Mouse (Mus musculus) lung, adult 2 months (tissue): ENCODE measurements around the gene Asb5.

Source experiments
- CTCF ChIP-seq: fragments of 200-500 bp; IDR thresholded peaks from 2 replicates; pipeline ENCODE4 v1.5.1; 2011; ENCODE audit warnings: mild to moderate bottlenecking, low read length, control low read depth; ENCODE audit not compliant: insufficient read depth
- POLR2A ChIP-seq: fragments of 200-500 bp; IDR thresholded peaks from 2 replicates; pipeline ENCODE4 v1.6.1; 2011; ENCODE audit warnings: low read depth, mild to moderate bottlenecking, control low read depth, low read length, borderline replicate concordance; ENCODE audit errors: extremely low read depth

DNA sequence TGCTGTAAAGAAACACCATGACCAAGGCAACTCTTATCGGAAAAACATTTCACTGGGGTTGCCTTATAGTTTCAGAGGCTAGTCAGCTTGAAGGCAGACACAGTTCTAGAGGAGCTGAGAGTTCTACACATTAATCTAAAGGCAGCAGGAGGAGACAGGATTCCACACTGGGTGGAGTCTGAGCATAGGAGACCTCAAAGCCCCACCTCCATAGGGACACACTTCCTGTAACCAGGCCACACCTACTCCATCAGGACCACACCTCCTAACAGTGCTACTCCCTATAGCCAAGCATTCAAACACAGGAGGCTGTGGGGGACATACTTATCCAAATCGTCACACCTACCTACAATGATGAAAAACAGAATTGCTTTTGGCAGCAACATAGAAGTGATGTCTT is 3.8 kb upstream of the Asb5 start:
- TF ChIP-seq CTCF (no peak), POLR2A (no peak)
